Mouse (Mus musculus) ES-Bruce4 (cell line): ENCODE measurements around the gene Mlf2.

Experiments used
- CTCF ChIP-seq: IDR thresholded peaks from one replicate; pipeline ENCODE4 v1.8.1; 2011; ENCODE audit warnings: low read depth, low read length
- EP300 ChIP-seq: IDR thresholded peaks from 2 replicates; pipeline ENCODE4 v1.6.1; 2011; ENCODE audit warnings: low read depth, low read length; ENCODE audit not compliant: insufficient read depth
- POLR2A ChIP-seq: IDR thresholded peaks from one replicate; pipeline ENCODE4 v1.8.1; 2011; ENCODE audit warnings: low read length; ENCODE audit not compliant: insufficient read depth

DNA sequence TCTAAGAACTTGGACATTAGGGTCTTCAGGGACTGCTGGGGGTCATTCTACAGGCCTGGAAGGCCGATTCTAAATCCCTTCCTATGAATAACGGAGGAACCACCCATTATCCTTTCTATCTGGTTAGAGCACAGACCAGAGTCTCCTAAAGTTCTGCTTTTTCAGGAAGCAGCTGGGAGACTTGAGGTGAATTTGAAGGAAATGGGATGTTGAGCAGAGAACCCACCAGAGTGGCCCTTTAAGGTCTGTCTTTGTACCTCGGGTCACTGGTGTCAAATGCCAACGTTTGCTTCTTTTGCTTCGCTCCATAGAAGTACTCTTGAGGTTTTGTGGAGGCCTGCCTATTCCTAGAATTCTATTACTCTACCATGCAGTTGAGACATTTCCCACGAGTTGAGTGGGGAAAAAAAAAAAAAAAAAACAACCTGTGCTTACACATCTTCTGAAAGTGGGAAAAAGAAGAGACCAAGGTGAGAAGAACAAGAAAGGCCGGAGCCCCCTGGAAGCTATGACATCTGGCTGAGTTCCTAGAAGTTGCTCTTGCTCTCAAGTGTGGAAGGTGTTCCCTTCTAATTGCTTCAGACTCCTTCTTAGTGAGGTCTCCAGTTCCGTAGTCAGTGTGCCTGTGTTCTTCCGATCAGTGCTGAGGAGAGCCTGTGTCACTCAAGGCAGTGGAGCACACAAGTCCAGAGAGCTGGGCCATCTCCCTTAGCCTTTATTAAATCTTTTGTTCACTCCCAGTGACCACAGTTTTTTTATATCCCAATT is 10.7 kb upstream of the Mlf2 start:
- TF ChIP-seq POLR2A (no peak), CTCF (no peak), EP300 (no peak)
